Mouse (Mus musculus): ENCODE measurements at regions not wholly inside any gene's neighbourhood (a gene's known extent, or its start where the extent isn't known, plus 50 kb on each side); places are given as distances from the start of the nearest gene placed in this dataset.
"Not testable (repeated sequence)": the region's sequence is repeated elsewhere in the genome, so short reads cannot be mapped to it uniquely, and the experiment has no call there.

- no peak for DNase-seq (ENCODE audit: low spot score)
Measured at GRCm38 (mm10) chr6:19975898-19976297, 1109.8 kb downstream of the Ankrd7 start.

GRCm38 (mm10) chr6:19991829-19992228 lies 1125.7 kb downstream of the Ankrd7 start:
- no peak for DNase-seq (ENCODE audit: low spot score)
- Histone ChIP-seq H3K4me1 (ENCODE audit: insufficient read depth, low read depth, low read length) (no peaks in the 10 kb centered on the region), H3K9ac (replicated peaks; ENCODE audit: low read depth) (no peak overlapping the region), H3K9me3 (ENCODE audit: low read length) (no peaks in the 10 kb centered on the region), H3K4me3 (ENCODE audit: low read depth, low read length) (no peak overlapping the region), H3K4me2 (replicated peaks; ENCODE audit: low read depth, low read length) (no peak overlapping the region), H3K27me3 (replicated peaks; ENCODE audit: insufficient read depth, low read length) (no peaks in the 10 kb centered on the region), H3K27ac (ENCODE audit: low read length) (no peak overlapping the region), H3K36me3 (ENCODE audit: insufficient read depth, low read length) (no peaks in the 10 kb centered on the region)
- 4% methylated on average over 1 of the region's 1 CpGs for WGBS
- ATAC-seq: no peak
- TF ChIP-seq EP300 (IDR thresholded peaks at IDR 0.05) (no peak), CTCF (IDR thresholded peaks at IDR 0.05) (no peak)

More at GRCm38 (mm10) chr6:19975898-19976297, 1109.8 kb downstream of the Ankrd7 start:
- WGBS: 5% methylated on average over 1 of the region's 1 CpGs
- Histone ChIP-seq H3K27me3 (replicated peaks; ENCODE audit: insufficient read depth, low read length) (no peaks in the 10 kb centered on the region), H3K4me1 (ENCODE audit: insufficient read depth, low read depth, low read length) (no peaks in the 10 kb centered on the region), H3K9me3 (ENCODE audit: low read length) (no peaks in the 10 kb centered on the region), H3K4me3 (ENCODE audit: low read depth, low read length) (no peak overlapping the region), H3K4me2 (replicated peaks; ENCODE audit: low read depth, low read length) (no peak overlapping the region), H3K36me3 (ENCODE audit: insufficient read depth, low read length) (no peaks in the 10 kb centered on the region), H3K9ac (replicated peaks; ENCODE audit: low read depth) (no peak overlapping the region), H3K27ac (ENCODE audit: low read length) (no peak overlapping the region)
- TF ChIP-seq CTCF (IDR thresholded peaks at IDR 0.05) (no peak), EP300 (IDR thresholded peaks at IDR 0.05) (no peak)
- ATAC-seq: no peak

- H3K9me3 ChIP-seq (ENCODE audit: low read length): no peaks in the 10 kb centered on the region
- no peak overlapping the region for H3K9ac ChIP-seq (replicated peaks; ENCODE audit: low read depth)
- TF ChIP-seq EP300 (IDR thresholded peaks at IDR 0.05): no peak
- no peak for TF ChIP-seq CTCF (IDR thresholded peaks at IDR 0.05)
- no peak for ATAC-seq
- H3K4me1 ChIP-seq (ENCODE audit: insufficient read depth, low read depth, low read length): no peaks in the 10 kb centered on the region
- DNase-seq (ENCODE audit: low spot score): no peak
- no peak overlapping the region for H3K27ac ChIP-seq (ENCODE audit: low read length)
- H3K4me3 ChIP-seq (ENCODE audit: low read depth, low read length): no peak overlapping the region
- no peaks in the 10 kb centered on the region for H3K27me3 ChIP-seq (replicated peaks; ENCODE audit: insufficient read depth, low read length)
- H3K4me2 ChIP-seq (replicated peaks; ENCODE audit: low read depth, low read length): no peak overlapping the region
- H3K36me3 ChIP-seq (ENCODE audit: insufficient read depth, low read length): no peaks in the 10 kb centered on the region
Measured at GRCm38 (mm10) chr6:20028466-20028865, 1162.3 kb downstream of the Ankrd7 start.

- 13% methylated on average over 1 of the region's 1 CpGs for WGBS
- Histone ChIP-seq H3K9ac (replicated peaks; ENCODE audit: low read depth) (no peak overlapping the region), H3K36me3 (ENCODE audit: insufficient read depth, low read length) (no peaks in the 10 kb centered on the region), H3K4me2 (replicated peaks; ENCODE audit: low read depth, low read length) (no peak overlapping the region), H3K27me3 (replicated peaks; ENCODE audit: insufficient read depth, low read length) (no peaks in the 10 kb centered on the region), H3K4me1 (ENCODE audit: insufficient read depth, low read depth, low read length) (no peaks in the 10 kb centered on the region), H3K9me3 (ENCODE audit: low read length) (no peaks in the 10 kb centered on the region), H3K4me3 (ENCODE audit: low read depth, low read length) (no peak overlapping the region), H3K27ac (ENCODE audit: low read length) (no peak overlapping the region)
- DNase-seq (ENCODE audit: low spot score): peak; percentile 14
- no peak for ATAC-seq
- TF ChIP-seq EP300 (IDR thresholded peaks at IDR 0.05) (no peak), CTCF (IDR thresholded peaks at IDR 0.05) (no peak)
Measured at GRCm38 (mm10) chr6:20037769-20038168, 1171.7 kb downstream of the Ankrd7 start.

GRCm38 (mm10) chr6:20078666-20079065 lies 1136.6 kb upstream of the Kcnd2 start:
- H3K9ac ChIP-seq (replicated peaks; ENCODE audit: low read depth): no peak overlapping the region
- no peak for TF ChIP-seq CTCF (IDR thresholded peaks at IDR 0.05)
- no peak for TF ChIP-seq EP300 (IDR thresholded peaks at IDR 0.05)
- H3K9me3 ChIP-seq (ENCODE audit: low read length): no peaks in the 10 kb centered on the region
- no peaks in the 10 kb centered on the region for H3K4me1 ChIP-seq (ENCODE audit: insufficient read depth, low read depth, low read length)
- ATAC-seq (no peak), DNase-seq (ENCODE audit: low spot score) (no peak)
- H3K4me3 ChIP-seq (ENCODE audit: low read depth, low read length): no peak overlapping the region
- H3K27me3 ChIP-seq (replicated peaks; ENCODE audit: insufficient read depth, low read length): no peaks in the 10 kb centered on the region
- H3K36me3 ChIP-seq (ENCODE audit: insufficient read depth, low read length): no peaks in the 10 kb centered on the region
- H3K27ac ChIP-seq (ENCODE audit: low read length): no peak overlapping the region
- no peak overlapping the region for H3K4me2 ChIP-seq (replicated peaks; ENCODE audit: low read depth, low read length)

- ATAC-seq (no peak), DNase-seq (ENCODE audit: low spot score) (no peak)
- WGBS: 75% methylated on average over 10 of the region's 10 CpGs
- no peak overlapping the region for H3K27ac ChIP-seq (ENCODE audit: low read length)
- no peak overlapping the region for H3K9ac ChIP-seq (replicated peaks; ENCODE audit: low read depth)
- no peak for TF ChIP-seq EP300 (IDR thresholded peaks at IDR 0.05)
- H3K36me3 ChIP-seq (ENCODE audit: insufficient read depth, low read length): no peaks in the 10 kb centered on the region
- H3K4me1 ChIP-seq (ENCODE audit: insufficient read depth, low read depth, low read length): no peaks in the 10 kb centered on the region
- no peak overlapping the region for H3K4me3 ChIP-seq (ENCODE audit: low read depth, low read length)
- H3K27me3 ChIP-seq (replicated peaks; ENCODE audit: insufficient read depth, low read length): no peaks in the 10 kb centered on the region
- H3K4me2 ChIP-seq (replicated peaks; ENCODE audit: low read depth, low read length): no peak overlapping the region
- no peaks in the 10 kb centered on the region for H3K9me3 ChIP-seq (ENCODE audit: low read length)
Measured at GRCm38 (mm10) chr6:20092057-20092917, 1123.0 kb upstream of the Kcnd2 start.

GRCm38 (mm10) chr6:20133991-20134390 lies 1081.3 kb upstream of the Kcnd2 start:
- not testable (repeated sequence) for H3K4me3 ChIP-seq (ENCODE audit: low read depth, low read length); H3K9ac ChIP-seq (replicated peaks; ENCODE audit: low read depth); ATAC-seq; H3K27ac ChIP-seq (ENCODE audit: low read length); H3K27me3 ChIP-seq (replicated peaks; ENCODE audit: insufficient read depth, low read length); DNase-seq (ENCODE audit: low spot score); H3K4me2 ChIP-seq (replicated peaks; ENCODE audit: low read depth, low read length); H3K36me3 ChIP-seq (ENCODE audit: insufficient read depth, low read length); H3K4me1 ChIP-seq (ENCODE audit: insufficient read depth, low read depth, low read length); H3K9me3 ChIP-seq (ENCODE audit: low read length)
- 87% methylated on average over 22 of the region's 22 CpGs for WGBS

Data from lung, postnatal 0 days (tissue).